Mouse (Mus musculus): ENCODE measurements around the gene Eif3l. TPM values are rescaled to one million over a fixed set of nuclear protein-coding genes. Genes with fewer than 3 reads are reported as not detected.
A peak's percentile ranks its signal among the peaks of the same experiment; 100 is the strongest.

Eif3l gene
- polyA plus RNA-seq, 1 experiment from 2014 or later = 209 TPM

DNA sequence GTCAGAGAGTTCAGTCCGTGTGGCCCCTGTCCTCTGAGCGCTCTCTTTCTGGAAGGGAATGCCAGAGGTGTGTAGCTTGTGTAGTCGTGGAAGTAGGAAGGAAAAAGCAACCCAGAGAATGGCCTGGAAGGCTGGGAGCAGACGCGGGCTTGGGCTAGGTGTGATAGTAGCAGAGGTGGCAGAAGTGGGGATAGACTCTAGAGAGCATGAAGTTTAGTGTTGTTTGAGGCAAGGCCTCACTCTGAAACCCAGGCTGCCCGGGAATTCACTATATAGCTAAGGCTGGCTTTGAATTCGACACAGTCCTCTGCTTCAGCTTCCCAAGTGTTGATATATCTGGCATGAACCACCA lies 66.6 kb downstream of the Eif3l start:
- peak overlapping the region; percentile 83 for H3K9ac ChIP-seq (ENCODE audit: low read length)
- peaks cover 4% of the 10 kb centered on the region; the same call in 1 of the 2 replicates for H3K4me1 ChIP-seq (ENCODE audit: control insufficient read depth, insufficient read depth, low read length)
- DNase-seq (ENCODE audit: low spot score) = no peak
- peak overlapping the region; percentile 77 for H3K4me2 ChIP-seq (ENCODE audit: low read length)
- no peak overlapping the region; the same call in 1 of the 2 replicates for H3K27ac ChIP-seq (ENCODE audit: low read depth, low read length)
- peak overlapping the region; percentile 90 for H3K4me3 ChIP-seq (ENCODE audit: low read depth, low read length)
- peak; percentile 35 for ATAC-seq
- 2% methylated on average over 7 of the region's 7 CpGs for WGBS
- H3K9me3 ChIP-seq (replicated peaks; ENCODE audit: control insufficient read depth, low read length) = no peaks in the 10 kb centered on the region
- peaks cover 23% of the 10 kb centered on the region for H3K36me3 ChIP-seq (ENCODE audit: control insufficient read depth, insufficient read depth, low read length)
- H3K27me3 ChIP-seq (replicated peaks; ENCODE audit: control insufficient read depth, insufficient read depth, low read length) = no peaks in the 10 kb centered on the region

DNA sequence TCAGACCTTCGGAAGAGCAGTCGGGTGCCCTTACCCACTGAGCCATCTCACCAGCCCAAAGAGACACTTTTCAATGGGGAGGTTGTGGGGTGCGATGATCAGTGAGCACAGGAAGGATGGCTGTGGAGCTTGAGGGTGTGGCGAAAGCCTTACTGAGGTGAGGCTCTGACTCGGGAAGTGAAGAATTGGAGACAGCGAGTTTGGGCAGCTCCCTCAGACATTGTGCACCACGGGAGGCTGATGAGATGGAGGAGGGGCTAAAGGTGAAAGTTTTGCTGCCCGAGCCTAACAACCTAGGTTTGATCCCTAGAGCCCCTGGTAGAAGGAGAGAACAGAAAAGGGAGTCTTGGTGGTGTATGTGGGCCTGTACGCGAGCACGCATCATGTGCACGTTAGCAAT lies 68.3 kb downstream of the Eif3l start:
- Histone ChIP-seq H3K36me3 (ENCODE audit: control insufficient read depth, insufficient read depth, low read length) (peaks cover 41% of the 10 kb centered on the region), H3K4me3 (ENCODE audit: low read depth, low read length) (no peak overlapping the region), H3K27me3 (replicated peaks; ENCODE audit: control insufficient read depth, insufficient read depth, low read length) (no peaks in the 10 kb centered on the region), H3K27ac (ENCODE audit: low read depth, low read length) (no peak overlapping the region), H3K4me2 (ENCODE audit: low read length) (no peak overlapping the region), H3K9me3 (replicated peaks; ENCODE audit: control insufficient read depth, low read length) (no peaks in the 10 kb centered on the region), H3K9ac (ENCODE audit: low read length) (no peak overlapping the region), H3K4me1 (ENCODE audit: control insufficient read depth, insufficient read depth, low read length) (peaks cover 4% of the 10 kb centered on the region; the same call in 1 of the 2 replicates)
- no peak for ATAC-seq
- WGBS = 87% methylated on average over 12 of the region's 12 CpGs
- no peak for DNase-seq (ENCODE audit: low spot score)

Other genes with a start within 250 kb of the Eif3l start
- gene Cdc42ep1, start 232.6 kb upstream of the Eif3l start, polyA plus RNA-seq (2014; fragmentation: Nextera tagmentation; extraction: Ambion mirVana) = 5.1 and 8.0 TPM in 2 replicates
- not detected in 2 replicates for gene Lgals2, start 219.7 kb upstream of the Eif3l start, polyA plus RNA-seq (2014; fragmentation: Nextera tagmentation; extraction: Ambion mirVana)
- gene Gga1, start 198.0 kb upstream of the Eif3l start, polyA plus RNA-seq (2014; fragmentation: Nextera tagmentation; extraction: Ambion mirVana) = 34.8 and 46.5 TPM in 2 replicates
- gene Gm49510, start 175.5 kb upstream of the Eif3l start, polyA plus RNA-seq (2014; fragmentation: Nextera tagmentation; extraction: Ambion mirVana) = not detected in 2 replicates
- gene Sh3bp1, start 175.4 kb upstream of the Eif3l start, polyA plus RNA-seq (2014; fragmentation: Nextera tagmentation; extraction: Ambion mirVana) = 4.2 and 5.8 TPM in 2 replicates
- 101 and 109 TPM in 2 replicates for gene Pdxp, start 161.3 kb upstream of the Eif3l start, polyA plus RNA-seq (2014; fragmentation: Nextera tagmentation; extraction: Ambion mirVana)
- gene Lgals1, start 148.5 kb upstream of the Eif3l start, polyA plus RNA-seq (2014; fragmentation: Nextera tagmentation; extraction: Ambion mirVana) = 89.0 and 98.0 TPM in 2 replicates
- gene Nol12, start 140.2 kb upstream of the Eif3l start, polyA plus RNA-seq (2014; fragmentation: Nextera tagmentation; extraction: Ambion mirVana) = 63.4 and 73.8 TPM in 2 replicates
- gene Triobp, start 127.5 kb upstream of the Eif3l start, polyA plus RNA-seq (2014; fragmentation: Nextera tagmentation; extraction: Ambion mirVana) = 29.3 and 38.7 TPM in 2 replicates
- gene H1f0, start 46.7 kb upstream of the Eif3l start, polyA plus RNA-seq (2014; fragmentation: Nextera tagmentation; extraction: Ambion mirVana) = 155 and 238 TPM in 2 replicates
- not detected in 2 replicates for gene Galr3, start 33.3 kb upstream of the Eif3l start, polyA plus RNA-seq (2014; fragmentation: Nextera tagmentation; extraction: Ambion mirVana)
- 51.3 and 53.3 TPM in 2 replicates for gene Ankrd54, start 12.3 kb upstream of the Eif3l start, polyA plus RNA-seq (2014; fragmentation: Nextera tagmentation; extraction: Ambion mirVana)
- 5.7 and 6.3 TPM in 2 replicates for gene Micall1, start 33.7 kb downstream of the Eif3l start, polyA plus RNA-seq (2014; fragmentation: Nextera tagmentation; extraction: Ambion mirVana)
- gene Polr2f, start 65.8 kb downstream of the Eif3l start, polyA plus RNA-seq (2014; fragmentation: Nextera tagmentation; extraction: Ambion mirVana) = 319 and 356 TPM in 2 replicates
- 14.8 and 17.1 TPM in 2 replicates for gene 1700088E04Rik, start 66.1 kb downstream of the Eif3l start, polyA plus RNA-seq (2014; fragmentation: Nextera tagmentation; extraction: Ambion mirVana)
- 0.89 and 1.9 TPM in 2 replicates for gene Sox10, start 90.1 kb downstream of the Eif3l start, polyA plus RNA-seq (2014; fragmentation: Nextera tagmentation; extraction: Ambion mirVana)
- gene Pick1, start 154.0 kb downstream of the Eif3l start, polyA plus RNA-seq (2014; fragmentation: Nextera tagmentation; extraction: Ambion mirVana) = 36.9 and 45.3 TPM in 2 replicates
- 0.69 and 0.98 TPM in 2 replicates for gene Gm49486, start 154.2 kb downstream of the Eif3l start, polyA plus RNA-seq (2014; fragmentation: Nextera tagmentation; extraction: Ambion mirVana)
- 0.60 and 0.83 TPM in 2 replicates for gene Slc16a8, start 179.6 kb downstream of the Eif3l start, polyA plus RNA-seq (2014; fragmentation: Nextera tagmentation; extraction: Ambion mirVana)
- 1.4 and 2.6 TPM in 2 replicates for gene Baiap2l2, start 210.4 kb downstream of the Eif3l start, polyA plus RNA-seq (2014; fragmentation: Nextera tagmentation; extraction: Ambion mirVana)

Measured in forebrain, embryonic 14.5 days (tissue).